Mouse (Mus musculus): ENCODE measurements at regions not wholly inside any gene's neighbourhood (a gene's known extent, or its start where the extent isn't known, plus 50 kb on each side); places are given as distances from the start of the nearest gene placed in this dataset.

GRCm38 (mm10) chr9:43465731-43466330, 155.2 kb downstream of the Trim29 start:
- DNase-seq (ENCODE audit: low read depth, low spot score): no peak

- DNase-seq (ENCODE audit: low read depth, low spot score): no peak
These were observed 156.2 kb downstream of the Trim29 start for GRCm38 (mm10) chr9:43466883-43467282.

- DNase-seq (ENCODE audit: low read depth, low spot score): no peak
These were observed 158.6 kb downstream of the Trim29 start for GRCm38 (mm10) chr9:43469215-43469614.

GRCm38 (mm10) chr9:43472231-43472630, 161.6 kb downstream of the Trim29 start:
- no peak for DNase-seq (ENCODE audit: low read depth, low spot score)

- DNase-seq (ENCODE audit: low read depth, low spot score): no peak
These were observed 162.5 kb downstream of the Trim29 start for GRCm38 (mm10) chr9:43473164-43473563.

- DNase-seq (ENCODE audit: low read depth, low spot score): no peak
These were observed 163.1 kb downstream of the Trim29 start for GRCm38 (mm10) chr9:43473601-43474302.

- DNase-seq (ENCODE audit: low read depth, low spot score): no peak
These were observed 163.6 kb downstream of the Trim29 start for GRCm38 (mm10) chr9:43474303-43474643.

- DNase-seq (ENCODE audit: low read depth, low spot score): no peak
These were observed 170.4 kb downstream of the Trim29 start for GRCm38 (mm10) chr9:43480826-43481591.

GRCm38 (mm10) chr9:43482101-43483090, 171.7 kb downstream of the Trim29 start:
- no peak for DNase-seq (ENCODE audit: low read depth, low spot score)

GRCm38 (mm10) chr9:43483195-43483594, 172.5 kb downstream of the Trim29 start:
- DNase-seq (ENCODE audit: low read depth, low spot score): no peak

- peak; percentile 64 for DNase-seq (ENCODE audit: low read depth, low spot score)
These were observed 173.3 kb downstream of the Trim29 start for GRCm38 (mm10) chr9:43483906-43484305.

GRCm38 (mm10) chr9:43486704-43487103, 176.1 kb downstream of the Trim29 start:
- no peak for DNase-seq (ENCODE audit: low read depth, low spot score)

- peak; percentile 81 for DNase-seq (ENCODE audit: low read depth, low spot score)
These were observed 178.6 kb downstream of the Trim29 start for GRCm38 (mm10) chr9:43489205-43489604.

GRCm38 (mm10) chr9:43491024-43491751, 180.5 kb downstream of the Trim29 start:
- peak; percentile 64 for DNase-seq (ENCODE audit: low read depth, low spot score)

GRCm38 (mm10) chr9:43492236-43493000, 181.8 kb downstream of the Trim29 start:
- peak; percentile 80 for DNase-seq (ENCODE audit: low read depth, low spot score)

GRCm38 (mm10) chr9:43498596-43498995, 187.9 kb downstream of the Trim29 start:
- no peak for DNase-seq (ENCODE audit: low read depth, low spot score)

- no peak for DNase-seq (ENCODE audit: low read depth, low spot score)
These were observed 193.8 kb downstream of the Trim29 start for GRCm38 (mm10) chr9:43504270-43504932.

- no peak for DNase-seq (ENCODE audit: low read depth, low spot score)
These were observed 195.2 kb downstream of the Trim29 start for GRCm38 (mm10) chr9:43505856-43506255.

- DNase-seq (ENCODE audit: low read depth, low spot score): no peak
These were observed 195.6 kb downstream of the Trim29 start for GRCm38 (mm10) chr9:43506276-43506675.

Data from ZHBTc4 (cell line).